Mouse (Mus musculus): ENCODE data around the gene Med11.
"Not testable (repeated sequence)": the region's sequence is repeated elsewhere in the genome, so short reads cannot be mapped to it uniquely, and the experiment has no call there.

The Med11 gene

DNA sequence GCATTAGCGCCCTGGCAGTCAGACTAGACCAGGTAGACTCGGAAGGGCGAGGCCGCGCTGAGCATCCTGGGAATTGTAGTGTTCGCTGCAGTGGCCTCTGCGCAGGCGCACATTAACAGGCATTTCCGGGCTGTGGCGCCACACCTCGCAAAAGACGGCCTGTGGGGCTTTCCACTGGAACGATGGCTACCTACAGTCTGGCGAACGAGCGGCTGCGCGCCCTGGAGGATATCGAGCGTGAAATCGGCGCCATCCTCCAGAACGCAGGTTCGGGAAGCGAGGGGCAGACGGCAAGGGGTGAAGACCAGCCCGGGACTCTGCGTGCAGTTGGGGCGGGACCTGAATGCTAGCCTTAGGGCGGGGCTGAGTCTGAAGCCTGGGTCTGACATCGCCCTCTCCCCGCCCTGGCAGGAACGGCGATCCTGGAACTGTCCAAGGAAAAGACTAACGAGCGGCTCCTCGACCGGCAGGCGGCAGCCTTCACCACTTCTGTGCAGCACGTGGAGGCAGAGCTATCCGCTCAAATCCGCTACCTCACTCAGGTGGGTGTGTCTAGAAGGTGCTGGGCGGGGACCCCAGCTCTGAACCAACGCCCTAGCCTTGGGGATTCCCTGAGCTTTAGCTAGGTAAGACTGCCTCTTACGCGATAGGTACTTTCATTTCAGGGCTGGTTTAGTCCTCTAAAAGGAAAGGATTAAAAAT lies at the start of gene Med11:
Med11 (plus strand) TSS at position 123 of the 702 bp plus-strand sequence.
- DNase-seq (ENCODE audit: low spot score in 2 of 2) = peak; percentile 94

DNA sequence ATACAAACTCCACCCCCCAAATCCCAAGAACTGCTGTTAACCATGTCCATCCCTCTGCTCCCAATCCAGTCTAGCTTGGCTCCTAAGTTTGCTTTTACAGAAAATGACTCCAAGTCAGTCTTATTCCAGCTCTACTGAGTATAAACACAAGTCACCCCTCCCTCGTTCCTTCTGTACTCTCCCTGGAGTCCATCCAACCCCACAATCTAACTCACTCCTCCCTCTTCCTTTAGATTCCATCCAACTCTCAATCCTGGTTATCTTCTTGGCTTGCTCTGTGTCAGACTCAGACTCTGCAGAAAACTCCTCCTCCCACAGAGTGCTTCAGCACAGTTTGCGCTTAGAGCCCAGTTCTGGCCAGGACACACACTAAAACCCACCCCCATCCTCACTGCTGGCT lies 48.1 kb upstream of the Med11 start:
- no peak for DNase-seq (ENCODE audit: low spot score in 2 of 2)

DNA sequence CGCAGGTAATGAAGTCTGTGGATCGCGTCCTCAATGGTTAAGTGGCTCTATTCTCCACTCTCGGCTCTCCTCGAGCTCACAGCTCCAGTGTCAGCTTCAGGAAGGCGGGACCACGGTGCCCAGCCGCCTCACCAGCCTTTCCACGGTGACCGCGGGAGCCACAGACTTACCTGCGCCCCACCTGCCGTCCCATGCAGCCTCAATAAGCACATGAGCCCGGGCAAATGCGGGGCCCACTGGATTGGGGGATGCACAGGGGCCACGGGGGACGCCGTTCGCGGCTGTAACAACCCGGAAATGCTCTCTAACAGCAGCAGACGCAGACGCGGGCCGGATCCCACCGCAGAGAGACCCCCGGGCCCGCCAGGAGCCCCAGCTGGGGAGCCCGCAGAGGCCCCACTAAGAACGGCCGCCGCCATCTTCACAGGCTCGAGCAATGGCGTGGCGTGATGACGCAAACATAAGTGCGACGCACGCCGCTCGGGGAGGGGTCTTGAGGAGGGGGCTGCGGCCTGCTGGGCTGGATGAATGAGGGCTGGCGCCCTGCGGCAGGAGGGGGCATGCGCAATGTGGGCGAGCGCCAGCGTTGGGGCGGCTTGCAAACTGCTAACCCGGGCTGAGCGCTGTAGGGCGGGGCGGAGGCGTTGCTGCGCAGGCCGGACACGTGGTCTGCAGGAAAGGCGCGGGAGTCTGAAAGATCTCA lies 42.0 kb upstream of the Med11 start, which contains the start of gene Pelp1:
Pelp1 (minus strand) TSS at position 438 of the 703 bp plus-strand sequence.
- DNase-seq (ENCODE audit: low spot score in 2 of 2) = peak; percentile 78 to 84

DNA sequence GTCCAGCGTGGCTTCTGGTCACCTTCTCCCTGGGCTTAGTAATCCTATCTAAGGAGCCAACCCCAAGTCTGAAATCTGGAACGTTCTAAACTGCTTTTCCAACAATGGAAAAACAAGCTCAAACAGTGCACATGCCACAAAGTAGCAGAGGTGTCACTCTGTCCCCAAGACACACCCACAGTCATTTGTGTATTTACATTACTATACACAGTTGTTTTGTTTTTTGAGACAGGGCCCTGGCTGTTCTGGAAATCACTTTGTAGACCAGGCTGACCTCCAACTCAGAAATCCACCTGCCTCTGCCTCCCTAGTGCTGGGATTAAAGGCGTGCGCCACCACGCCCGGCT lies 41.4 kb upstream of the Med11 start:
- no peak for DNase-seq (ENCODE audit: low spot score in 2 of 2)

DNA sequence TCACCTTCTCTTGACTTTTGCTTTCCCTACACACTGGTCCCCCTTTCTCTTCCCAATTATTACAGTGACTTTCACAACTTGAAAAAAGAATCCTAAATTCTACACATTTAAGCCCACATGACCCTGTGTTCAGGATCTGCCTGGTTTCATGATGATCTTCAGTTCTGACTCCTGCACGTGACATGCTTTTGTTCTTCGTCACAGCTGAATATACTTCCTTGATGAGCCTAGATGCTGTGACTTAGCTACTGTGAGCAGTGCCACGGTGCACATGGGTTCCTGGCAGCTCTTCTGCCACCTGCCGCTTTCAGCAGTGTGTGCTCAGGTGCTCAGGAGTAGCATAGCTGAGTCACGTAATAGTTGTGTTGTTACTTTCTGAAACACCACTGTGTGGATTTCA lies 39.1 kb upstream of the Med11 start:
- no peak for DNase-seq (ENCODE audit: low spot score in 2 of 2)

DNA sequence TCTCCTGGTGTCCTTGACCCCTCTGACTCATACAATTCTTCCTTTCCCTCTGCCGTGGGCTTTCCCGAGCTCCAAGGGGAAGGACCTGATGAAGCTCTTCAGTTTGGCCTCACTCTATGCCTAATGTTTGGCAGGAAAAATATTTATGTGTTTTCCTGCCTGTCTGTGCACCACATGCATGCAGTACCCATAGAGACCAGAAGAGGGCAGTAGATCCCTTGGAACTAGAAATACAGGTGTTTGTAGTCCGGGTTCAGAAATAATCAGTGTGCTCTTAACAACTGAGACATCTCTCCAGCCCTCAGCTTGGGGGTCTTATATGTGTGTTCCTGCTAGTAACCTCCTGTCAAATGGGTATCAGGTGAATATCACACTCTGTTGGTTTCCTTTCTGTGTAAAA lies 37.8 kb upstream of the Med11 start:
- peak; percentile 71 to 80 for DNase-seq (ENCODE audit: low spot score in 2 of 2)

DNA sequence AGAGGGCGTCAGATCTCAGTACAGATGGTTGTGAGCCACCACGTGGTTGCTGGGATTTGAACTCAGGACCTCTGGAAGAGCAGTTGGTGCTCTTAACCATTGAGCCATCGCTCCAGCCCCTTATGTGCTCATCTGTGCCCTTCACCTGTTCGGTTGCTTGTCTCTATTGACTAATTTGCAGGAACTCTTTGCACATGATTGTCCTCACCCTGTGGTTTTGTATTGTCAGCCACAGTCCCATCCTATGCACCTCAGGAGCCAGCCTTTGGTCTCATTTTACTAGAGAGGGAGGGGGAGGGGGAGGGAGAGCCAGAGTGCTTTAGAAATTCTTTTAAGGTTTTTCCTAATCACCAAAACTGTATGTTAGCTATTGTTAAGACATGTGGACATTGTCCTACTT lies 33.5 kb upstream of the Med11 start:
- no peak for DNase-seq (ENCODE audit: low spot score in 2 of 2)

DNA sequence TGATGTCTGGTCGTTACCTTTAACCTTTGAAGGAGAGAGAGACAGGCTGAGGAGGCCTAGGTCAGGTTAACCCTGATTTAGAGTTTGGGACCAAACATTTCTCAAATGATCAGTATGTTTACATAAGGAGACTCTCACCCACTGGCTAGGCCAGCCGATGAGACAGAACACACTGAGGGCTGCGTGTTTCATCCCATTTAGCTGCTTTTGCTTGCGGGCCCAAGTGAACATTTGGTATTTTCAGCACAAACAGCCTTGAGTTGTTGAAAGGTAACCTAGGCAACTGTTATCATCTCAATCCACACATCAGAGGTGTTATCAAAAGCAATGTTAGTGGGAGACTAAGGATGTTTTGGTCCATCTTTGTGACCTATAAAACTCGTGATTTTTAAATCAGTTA lies 32.2 kb upstream of the Med11 start:
- no peak for DNase-seq (ENCODE audit: low spot score in 2 of 2)

DNA sequence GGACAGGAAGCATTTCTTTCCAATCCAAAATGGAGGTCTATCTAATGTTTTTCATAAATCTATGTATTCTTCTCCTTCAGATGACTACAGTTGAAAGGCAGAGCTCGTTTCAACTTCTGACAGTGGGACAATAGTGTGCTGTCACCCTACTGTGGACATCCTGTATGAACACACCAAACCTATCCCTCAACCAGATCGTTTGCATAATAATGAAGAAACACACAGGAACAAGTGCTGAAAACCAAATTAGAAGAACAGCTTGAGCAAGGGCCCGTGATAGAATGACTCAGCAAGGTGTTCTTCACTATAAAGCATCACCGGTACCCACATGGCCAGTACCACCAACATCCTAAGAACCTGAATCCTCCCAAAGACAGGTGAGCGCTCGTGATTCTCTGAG lies 25.1 kb upstream of the Med11 start:
- not testable (repeated sequence) for DNase-seq (ENCODE audit: low spot score in 2 of 2)

DNA sequence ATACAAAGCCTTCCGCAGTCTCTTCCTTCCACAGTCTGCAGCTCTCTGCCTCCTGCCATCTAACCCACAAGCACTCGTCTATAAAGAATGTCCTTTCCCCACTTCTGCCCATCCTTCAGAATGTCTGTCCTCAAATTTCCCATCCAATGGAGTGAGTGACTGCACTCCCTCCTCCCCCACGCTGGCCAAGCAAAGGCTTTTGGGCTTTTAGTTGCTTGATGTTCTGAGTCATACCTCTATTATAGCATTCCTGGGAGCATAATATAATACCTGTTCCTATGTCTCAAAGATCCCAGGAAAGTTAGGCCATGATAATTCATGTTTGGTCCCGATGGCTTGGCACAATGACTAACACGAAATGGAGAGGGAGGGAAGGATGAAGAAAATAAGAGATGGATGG lies 20.1 kb upstream of the Med11 start:
- no peak for DNase-seq (ENCODE audit: low spot score in 2 of 2)

DNA sequence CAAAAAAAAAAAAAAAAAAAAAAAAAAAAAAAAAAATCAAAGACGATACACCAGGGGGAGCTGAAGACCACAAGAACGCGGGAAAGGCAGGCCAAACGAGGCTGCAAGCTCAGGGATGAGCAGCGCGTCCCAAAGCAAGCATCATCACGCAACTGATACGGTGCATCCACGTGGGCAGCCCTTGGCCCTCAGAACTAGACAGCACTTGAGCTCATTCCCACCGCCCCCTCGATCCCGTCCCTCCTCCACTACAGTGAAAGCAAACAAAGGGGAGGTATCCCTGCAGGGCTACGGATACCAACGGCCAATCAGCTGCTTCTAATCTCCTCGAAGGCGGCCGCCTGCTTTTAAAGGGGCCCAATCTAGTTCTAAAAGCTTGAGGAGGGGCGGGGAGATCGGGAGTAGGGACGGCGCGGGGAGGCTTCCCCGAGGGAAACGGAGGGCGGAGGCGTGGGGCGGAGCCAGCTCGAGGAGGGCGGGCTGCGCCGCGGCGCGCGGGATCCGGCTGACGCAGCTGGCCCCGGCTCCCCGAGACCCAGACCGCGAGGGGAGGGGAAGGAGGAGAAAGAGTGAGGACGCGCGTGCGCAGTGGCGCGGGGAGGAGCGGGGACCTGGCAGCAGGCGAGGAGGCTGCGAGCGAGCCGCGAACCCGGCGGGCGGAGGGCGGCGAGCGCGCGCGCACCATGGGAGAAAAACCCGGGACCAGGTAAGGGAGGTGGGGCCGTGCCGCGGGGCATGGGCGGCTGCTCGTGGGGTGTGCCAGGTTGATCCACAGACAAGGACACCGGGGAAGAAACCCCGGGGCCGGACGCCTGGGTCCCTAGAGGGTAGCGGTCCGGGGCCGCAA lies 19.4 kb upstream of the Med11 start, which contains the start of gene Arrb2:
Arrb2 (plus strand) TSS at position 588 of the 847 bp plus-strand sequence.
- DNase-seq (ENCODE audit: low spot score in 2 of 2) = peak; percentile 95 to 96

DNA sequence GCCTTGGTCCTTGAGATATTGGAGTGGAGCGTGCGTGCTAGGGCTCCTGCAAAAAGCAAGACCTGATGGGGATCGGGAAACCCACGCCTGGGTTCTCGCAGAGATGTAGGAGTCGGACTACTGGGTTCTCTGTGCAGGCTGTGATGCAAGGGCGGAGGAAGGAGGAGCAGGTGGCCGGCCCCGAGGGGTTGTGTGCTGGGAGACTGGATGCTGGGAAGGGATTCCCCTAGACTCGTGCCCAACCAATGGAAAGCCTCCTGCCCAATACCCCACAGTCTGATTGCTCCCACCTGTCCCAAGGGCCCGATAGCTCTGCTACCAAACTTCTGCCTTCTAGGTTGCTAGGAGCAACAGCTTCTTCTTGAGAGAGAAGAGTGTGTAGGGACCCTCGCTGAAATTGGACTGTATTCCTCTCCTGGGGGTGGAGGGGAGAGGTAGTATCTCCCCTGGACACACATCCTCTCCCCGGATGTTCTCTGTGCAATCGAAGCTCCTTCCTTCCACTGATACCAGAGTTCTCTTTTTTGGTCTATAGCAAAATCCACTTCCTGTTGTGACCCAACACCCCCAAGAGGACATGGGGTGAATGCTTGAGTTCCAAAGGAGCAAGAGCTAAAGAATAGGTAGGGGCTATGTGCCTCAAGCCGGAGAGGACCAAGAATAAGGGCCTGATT lies 18.7 kb upstream of the Med11 start:
- peak in 1 of 2 experiments; percentile 36 for DNase-seq (ENCODE audit: low spot score in 2 of 2)

DNA sequence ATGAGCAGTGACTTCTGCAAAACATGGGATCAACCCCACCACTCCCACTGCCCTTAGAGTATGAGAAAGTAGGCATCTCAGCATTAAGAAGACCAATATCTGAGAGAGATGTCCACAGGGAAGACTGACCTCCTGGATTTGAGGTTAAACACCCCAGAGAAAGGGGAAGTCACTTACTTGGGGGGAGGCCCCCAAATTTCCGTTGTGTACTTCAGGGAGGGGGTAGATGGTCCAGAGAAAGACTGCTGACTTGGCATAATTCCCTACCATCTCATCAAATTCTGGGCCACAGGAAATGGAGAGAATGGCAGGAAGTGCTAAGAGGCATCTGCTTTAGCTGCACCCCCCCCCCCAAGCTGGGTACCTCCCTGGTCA lies 18.2 kb upstream of the Med11 start:
- DNase-seq (ENCODE audit: low spot score in 2 of 2) = no peak

DNA sequence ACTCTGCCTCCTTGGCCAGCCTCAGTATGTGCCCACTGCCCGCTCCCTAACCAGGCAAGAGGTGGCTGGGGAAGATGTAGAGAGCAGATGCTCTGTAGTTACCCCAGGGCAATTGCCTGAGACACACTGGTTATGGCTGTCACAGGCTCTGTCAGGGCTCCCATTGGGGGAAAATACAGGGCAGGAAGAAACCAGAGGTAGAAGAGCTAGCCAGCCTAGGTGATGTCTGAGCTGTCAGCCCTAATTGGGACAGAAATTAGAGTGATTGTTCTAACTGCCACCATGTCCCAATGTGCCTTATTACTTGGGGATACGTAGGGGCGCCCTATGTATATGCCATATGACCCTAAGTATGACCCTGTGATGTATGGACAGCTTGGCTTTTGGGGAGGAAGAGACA lies 17.8 kb upstream of the Med11 start:
- no peak for DNase-seq (ENCODE audit: low spot score in 2 of 2)

DNA sequence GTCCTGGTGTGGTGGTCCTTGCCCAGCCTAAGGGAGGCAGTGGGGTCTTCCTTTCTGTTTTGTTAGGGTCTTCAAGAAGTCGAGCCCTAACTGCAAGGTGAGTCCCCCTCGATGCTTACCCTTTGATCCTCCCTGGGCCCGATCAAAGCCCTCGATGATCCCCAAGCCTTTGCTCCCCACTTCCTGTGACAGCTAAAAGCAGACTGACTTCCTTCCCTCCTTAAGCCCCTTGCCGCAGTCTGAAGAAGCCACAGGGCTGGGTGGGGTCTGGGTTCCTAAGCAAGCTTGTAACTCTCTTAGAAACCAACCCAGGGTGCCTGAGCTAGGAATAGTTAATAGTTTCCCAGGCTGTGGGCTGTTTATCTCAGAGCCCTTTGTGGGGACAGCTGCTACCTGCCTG lies 16.2 kb upstream of the Med11 start:
- no peak for DNase-seq (ENCODE audit: low spot score in 2 of 2)

DNA sequence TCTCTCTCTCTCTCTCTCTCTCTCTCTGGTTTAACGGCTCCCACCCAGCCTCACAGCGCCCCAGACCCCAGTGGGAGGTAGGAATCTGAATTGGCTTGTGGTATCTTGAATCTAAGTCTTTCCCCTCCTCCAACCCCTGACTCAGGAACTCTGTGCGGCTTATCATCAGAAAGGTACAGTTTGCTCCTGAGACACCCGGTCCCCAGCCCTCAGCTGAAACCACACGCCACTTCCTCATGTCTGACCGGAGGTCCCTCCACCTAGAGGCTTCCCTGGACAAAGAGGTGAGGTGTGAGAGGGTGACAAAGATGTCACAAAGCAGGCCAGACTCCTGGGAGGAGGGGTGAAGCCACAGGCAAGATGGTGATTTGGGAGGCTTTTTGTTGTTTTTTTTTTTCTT lies 14.3 kb upstream of the Med11 start:
- peak; percentile 57 to 76 for DNase-seq (ENCODE audit: low spot score in 2 of 2)

DNA sequence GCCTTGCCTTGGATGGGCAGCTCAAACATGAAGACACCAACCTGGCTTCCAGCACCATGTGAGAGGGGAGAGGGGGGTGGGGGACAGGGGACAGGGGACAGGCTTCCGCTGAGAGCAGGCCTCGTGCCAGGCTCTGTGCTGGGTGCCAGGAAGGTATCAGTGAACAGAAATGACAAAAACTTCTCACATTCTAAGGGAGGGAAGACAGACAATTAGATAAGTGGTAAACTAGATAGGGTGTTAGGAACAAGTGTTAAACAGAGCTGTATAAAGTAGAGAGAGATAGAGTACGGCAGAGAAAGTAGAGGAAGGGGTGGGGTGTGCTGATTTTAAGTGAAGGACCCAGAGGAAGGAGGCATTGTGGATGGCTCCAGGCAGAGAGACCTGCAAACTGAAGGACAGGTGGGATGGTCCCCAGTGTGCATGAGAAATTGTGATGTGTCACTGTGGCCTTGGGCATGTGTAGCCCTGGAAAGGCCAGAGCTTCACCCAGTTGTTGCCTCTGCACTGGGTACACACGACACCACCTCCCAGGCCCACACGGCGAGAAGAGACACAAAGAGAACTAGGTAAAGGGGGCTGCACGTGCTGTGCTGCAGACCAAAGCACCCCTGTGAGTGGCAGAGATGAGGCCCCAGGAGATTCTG lies 12.9 kb upstream of the Med11 start:
- DNase-seq (ENCODE audit: low spot score in 2 of 2) = no peak

DNA sequence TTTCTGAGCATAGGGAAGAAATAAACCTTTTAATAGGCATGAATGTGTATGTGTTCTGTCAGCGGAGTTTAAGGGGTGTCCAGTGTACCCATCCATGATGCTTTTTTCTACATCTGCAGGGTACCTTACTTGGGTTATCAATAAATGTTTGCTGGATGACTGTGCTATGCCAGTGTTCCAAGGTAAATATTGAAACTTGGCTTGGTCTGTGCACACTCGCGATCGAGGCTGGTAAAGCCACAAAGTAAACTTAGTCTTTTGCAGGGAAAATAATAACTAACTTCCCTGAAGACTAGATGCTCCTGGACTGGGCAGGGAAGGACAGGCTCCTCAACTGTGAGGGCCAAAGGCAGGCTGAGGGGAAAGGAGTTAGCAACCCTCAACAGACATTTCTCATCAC lies 11.1 kb upstream of the Med11 start:
- no peak for DNase-seq (ENCODE audit: low spot score in 2 of 2)

DNA sequence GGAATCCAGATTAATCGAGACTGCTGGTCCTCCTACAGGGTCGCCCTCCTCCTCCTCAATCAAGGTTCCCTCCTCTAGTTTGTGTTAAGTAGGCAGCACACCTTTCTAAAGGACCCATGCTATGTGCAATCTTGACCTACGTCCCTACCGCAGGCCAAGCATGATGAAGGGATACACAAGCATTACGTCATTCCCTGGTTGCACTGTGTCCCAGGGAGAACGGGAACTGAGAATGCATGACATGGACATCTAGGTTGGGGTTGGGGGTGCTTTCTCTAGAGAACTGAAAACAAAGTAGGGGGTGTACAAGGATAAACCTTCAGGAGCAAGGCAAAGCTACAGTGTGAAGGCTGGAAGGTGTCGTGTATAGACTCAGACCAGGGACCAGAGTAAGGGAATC lies 9.8 kb upstream of the Med11 start:
- DNase-seq (ENCODE audit: low spot score in 2 of 2) = no peak

DNA sequence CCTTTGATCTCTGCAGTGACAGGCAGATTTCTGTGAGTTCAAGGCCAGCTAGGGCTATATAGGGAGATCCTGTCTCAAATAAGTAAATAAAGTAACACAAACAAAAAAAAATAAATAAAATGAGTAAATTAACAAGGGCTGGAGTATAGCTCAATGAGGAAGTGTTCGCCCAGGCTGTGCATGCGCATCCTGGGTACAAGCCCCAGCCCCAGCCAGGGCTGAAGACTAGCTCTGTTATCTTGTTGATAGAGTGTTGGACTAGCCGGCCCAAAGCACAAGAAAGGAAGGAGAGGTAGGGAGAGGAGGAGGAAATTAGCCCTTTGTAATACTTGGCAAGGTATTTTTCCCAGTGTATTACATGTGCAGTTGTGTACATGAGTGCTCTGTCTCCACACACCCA lies 7.8 kb upstream of the Med11 start:
- no peak for DNase-seq (ENCODE audit: low spot score in 2 of 2)

DNA sequence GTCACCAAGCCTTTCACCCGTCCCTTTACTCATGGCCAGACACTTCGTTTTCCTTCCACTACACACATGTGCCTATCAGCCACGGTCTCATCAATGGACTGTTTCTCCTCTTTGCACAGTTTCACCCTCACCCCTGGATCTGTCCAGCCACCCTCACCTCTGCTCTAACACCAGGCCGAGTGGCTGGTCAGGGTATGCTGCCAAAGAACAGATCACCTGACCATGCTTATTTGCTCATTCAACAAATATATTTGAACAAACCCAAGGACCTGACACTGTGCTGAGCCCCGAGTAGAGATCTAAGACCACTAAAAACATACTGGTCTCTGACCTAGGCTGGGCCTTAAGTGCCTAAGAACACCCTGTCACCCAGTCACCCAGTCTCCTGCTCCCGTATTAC lies 7.1 kb upstream of the Med11 start:
- no peak for DNase-seq (ENCODE audit: low spot score in 2 of 2)

DNA sequence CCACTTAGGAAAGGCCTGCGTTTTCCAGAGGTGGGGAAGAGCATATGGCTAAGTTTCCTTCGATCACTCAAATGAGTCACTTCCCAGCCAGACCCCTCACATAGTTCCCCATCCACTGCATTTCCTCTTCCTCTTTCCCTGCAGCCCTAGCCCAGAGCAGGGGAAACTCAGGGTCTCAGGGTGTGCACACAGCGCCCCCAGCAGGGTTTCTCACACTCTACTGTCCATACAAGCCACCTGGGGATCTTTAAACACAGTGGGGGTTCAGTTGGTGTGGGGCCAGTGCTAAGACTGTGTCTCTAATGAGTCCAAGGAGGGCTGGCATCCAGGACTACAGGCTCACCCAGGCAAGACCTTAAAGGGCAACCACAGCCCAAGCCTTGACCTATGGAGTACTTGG lies 5.0 kb upstream of the Med11 start:
- DNase-seq (ENCODE audit: low spot score in 2 of 2) = no peak
